Mouse (Mus musculus) bone marrow, adult 2 months (tissue): ENCODE results near the gene Mms19.

Source experiments
- CTCF ChIP-seq: fragments of 200-500 bp; IDR thresholded peaks from 2 replicates; pipeline ENCODE4 v1.5.1; 2011; ENCODE audit warnings: low read length, control low read depth; ENCODE audit not compliant: control insufficient read depth, insufficient read depth
- POLR2A ChIP-seq: fragments of 200-500 bp; IDR thresholded peaks from 2 replicates; pipeline ENCODE4 v1.6.1; 2011; ENCODE audit warnings: low read depth, mild to moderate bottlenecking, control low read depth, low read length, borderline replicate concordance; ENCODE audit not compliant: control insufficient read depth

DNA sequence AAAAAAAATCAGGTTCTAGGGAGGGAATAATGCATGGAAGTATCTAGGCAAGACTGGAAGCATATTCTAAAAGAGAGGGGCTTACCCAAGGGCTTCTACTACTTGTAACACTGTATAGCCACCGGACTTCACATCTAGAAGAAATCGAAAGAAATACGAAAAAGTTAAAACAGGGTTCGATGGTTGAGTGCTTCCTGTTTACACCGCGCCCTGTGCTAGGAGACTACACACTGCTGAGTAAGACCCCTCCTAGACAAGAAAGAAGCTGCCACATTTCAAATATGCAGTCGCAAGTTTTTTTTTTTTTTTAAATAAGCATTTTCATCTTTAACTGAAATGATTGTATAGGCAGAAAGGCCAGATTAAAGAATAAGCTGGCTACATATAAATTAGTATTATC is 11.3 kb downstream of the Mms19 start:
- no peak for TF ChIP-seq CTCF
- TF ChIP-seq POLR2A: no peak
